Mouse (Mus musculus): ENCODE data around the gene Fxyd1.

Fxyd1 gene

DNA sequence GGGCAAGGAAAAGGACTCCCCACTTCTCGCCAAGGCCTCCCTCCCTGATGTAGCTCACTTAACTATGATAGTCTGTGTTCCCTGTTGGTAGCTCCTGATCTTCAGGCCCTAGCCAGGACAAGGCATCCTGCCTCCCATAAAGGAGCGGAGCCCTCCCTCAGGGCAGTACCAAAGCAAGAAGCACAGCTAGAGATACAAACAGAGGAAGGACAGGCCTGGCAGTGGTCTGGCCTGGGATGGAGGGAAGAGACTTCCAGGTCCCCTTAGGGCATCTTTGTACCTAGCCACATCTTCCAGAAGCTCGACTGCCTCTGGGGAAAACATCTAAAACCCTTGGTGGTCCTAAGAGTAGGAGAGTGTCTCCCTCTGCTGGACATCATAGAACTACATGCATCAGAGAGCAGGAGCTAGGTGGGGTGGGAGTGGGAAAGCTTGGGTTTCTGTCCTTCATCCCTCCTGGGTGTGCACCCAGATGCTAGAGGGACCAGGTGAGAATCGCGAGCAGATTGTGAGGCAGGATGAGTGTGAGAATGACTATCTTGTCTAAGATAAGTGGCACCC, 21.0 kb upstream of the Fxyd1 start:
- DNase-seq (ENCODE audit: low read depth, low spot score) = no peak

DNA sequence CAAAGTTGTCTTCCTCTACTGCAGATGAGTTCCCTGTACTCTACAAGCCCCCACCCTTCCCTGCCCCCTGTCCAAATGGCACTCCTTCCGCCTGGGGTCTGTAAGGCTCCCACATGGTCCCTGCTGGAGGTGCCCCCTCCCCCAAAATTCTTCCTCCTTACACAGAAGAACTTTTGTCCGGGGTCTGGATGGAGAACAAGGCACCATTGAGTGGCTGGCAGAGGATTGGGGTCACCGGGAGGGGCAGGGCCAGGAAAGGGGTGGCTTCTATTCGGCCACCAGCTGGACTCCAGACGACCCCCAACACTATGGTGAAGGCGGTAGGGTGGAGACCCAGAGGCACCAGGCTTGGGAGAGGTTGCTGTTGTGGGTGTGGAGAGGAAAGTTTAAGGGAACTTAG, 20.5 kb upstream of the Fxyd1 start:
- DNase-seq (ENCODE audit: low read depth, low spot score) = no peak

DNA sequence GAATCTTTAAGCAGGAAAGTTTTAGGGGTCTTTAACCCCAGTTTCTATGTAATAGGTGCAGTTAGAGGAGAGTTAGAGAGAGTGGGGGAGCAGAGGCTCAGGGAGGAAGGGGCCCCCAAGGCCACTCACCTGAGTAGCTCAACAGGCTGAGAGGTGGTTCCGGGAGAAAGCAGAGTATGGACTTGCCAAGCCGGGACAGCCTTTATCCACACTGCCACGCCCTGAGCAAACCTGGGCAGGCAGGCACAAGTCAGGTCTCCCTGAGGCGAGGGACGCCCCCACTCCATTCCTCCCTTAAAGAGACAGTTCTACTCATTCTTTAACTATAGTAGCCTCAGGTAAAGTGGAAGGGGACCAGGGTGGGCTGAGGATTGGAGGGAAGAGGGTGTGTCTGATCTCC, 19.5 kb upstream of the Fxyd1 start, which contains the start of gene Fxyd3:
TSS of gene Fxyd3 (minus strand) at position 213 of the 400 bp plus-strand sequence.
- no peak for DNase-seq (ENCODE audit: low read depth, low spot score)

DNA sequence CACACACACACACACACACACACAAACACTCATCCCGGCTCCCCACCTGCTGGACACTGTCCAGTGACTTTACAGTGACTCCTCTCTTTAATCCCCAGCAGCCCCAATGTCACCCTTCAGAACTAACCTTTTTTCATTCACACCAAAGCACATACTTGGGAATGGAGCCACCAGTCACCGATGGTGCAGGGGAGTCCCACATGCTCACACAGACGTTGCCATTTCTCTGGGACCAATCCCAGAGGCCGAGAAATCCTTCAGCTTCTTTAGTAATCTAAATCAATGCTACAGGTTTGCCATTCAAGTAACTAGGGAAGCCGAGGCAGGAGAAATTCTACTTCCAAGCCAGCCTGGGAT, 17.7 kb upstream of the Fxyd1 start:
- no peak for DNase-seq (ENCODE audit: low read depth, low spot score)

DNA sequence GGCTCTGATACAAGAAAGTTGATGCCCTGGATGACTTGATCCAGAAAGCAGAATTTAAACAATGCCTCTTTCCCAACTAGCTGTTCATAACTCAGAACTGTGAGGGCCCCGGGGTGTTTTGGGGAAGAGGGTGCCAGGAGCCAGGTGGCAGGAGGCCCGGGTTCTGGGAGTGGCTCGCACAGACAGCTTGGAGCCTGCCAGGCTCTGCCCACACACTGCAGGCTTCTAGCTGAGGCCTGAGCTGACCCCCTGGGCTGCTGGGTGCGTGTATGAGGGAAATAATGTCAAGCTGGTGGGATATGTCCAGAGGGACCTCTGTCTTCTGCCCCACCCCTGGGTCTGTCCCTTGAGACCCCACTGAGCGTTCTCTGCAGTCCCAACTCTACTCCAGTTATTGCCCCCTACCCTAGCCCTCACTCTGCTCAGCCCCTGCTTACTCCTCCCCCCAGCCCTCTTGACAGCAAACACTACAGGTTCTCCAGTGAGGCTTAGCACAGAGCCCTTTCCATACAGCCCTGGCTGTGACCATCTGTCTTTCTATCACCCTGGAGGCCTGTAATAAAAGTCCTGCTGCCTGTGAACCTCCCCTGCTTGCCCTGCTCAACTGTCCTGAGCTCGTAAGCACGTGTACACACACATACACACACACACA, 17.2 kb upstream of the Fxyd1 start:
- no peak for DNase-seq (ENCODE audit: low read depth, low spot score)

DNA sequence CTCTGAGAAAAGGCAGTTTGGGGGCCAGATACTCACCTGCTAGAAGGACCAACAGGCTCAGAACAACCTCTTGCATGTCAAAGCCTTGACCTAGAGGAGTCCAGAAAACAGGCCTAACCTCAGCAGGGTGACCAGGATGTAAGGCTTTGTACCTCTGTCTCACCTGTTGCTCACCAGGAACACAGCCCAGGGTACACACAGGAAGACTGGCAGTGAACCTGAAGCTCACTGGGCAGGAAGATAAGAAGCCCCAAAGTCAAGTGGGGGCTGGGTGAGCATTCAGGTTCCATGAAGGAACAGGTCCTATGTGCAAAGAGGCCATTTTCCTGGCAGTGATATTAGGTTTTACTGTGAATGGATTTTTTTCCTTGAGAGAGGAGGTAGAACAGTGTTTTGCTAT, 16.5 kb upstream of the Fxyd1 start:
- DNase-seq (ENCODE audit: low read depth, low spot score) = no peak

DNA sequence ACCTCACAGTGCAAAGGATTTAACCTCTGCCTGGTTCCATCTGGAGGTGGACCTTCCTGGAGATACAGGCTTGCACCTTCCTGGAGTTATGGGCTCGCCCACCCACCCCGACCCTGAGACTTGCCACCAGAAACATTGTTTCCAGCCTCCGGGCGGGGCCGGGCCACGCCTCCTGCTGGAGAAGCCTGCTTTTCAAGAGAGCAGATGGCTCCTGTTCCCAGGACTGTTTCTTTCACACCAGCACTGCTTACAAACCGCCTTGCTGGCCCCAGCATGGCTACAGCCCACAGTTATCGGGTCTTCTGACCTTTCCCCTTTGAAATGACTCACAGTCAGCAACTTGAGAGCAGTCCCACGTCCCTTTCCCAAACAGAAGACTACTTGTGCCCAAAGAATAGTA, 15.3 kb upstream of the Fxyd1 start:
- DNase-seq (ENCODE audit: low read depth, low spot score) = no peak

DNA sequence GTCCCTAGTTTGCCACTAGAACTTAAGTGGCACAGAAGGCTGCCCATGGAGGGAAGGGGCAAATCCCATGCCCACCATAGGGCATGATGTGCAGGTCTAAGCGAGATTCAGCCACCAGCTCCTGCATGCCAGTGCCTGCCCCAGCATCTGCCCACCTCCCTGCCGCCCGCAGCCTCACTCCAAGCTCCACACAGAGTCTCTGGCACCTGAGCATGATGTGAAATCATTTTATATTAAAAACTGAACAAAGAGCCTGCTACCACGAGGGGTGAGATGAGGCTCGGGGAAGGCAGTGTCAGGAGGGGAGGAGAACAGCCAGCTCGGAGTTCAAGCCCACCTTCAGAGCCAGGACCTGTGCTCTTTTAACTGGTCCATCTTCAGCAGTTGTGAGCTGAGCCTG, 13.3 kb upstream of the Fxyd1 start:
- DNase-seq (ENCODE audit: low read depth, low spot score) = no peak

DNA sequence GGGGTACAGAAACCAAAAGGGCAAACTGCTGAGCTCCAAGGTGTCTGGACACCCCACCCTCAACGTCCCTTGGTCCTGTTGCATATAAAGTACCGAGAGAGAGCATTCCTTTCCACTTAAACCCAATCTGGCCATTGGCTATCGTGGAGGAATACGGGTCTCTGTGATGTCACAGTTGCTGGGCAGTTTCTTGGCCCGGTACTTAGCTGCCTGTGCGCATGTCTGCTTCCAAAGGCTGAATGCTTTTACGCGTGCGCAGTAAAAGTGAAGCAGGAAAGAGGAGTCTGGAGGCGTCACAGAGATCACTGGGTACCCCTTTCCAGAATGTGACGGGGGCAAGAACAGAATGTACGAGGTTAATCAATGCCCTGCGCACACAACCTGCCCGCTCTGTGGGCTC, 12.5 kb upstream of the Fxyd1 start:
- DNase-seq (ENCODE audit: low read depth, low spot score) = no peak

DNA sequence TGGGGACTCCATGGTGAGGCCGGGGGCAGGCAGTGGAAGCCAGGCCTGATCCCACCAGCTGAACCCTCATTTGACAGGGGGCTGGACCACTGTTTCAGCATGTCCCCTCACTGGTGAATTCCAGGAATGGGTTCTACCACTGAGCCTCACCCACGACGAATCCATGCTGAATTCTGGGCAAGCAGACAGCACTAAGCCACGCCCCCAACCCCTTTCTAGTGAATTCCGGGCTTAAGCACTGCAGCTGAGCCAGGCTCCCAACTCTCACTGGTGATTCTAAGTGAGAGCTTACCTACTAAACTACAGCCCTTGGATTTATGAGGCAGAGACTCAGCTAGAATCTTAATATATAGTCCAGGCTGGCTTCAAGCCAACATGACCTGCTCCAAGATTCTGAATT, 10.8 kb upstream of the Fxyd1 start:
- DNase-seq (ENCODE audit: low read depth, low spot score) = no peak

DNA sequence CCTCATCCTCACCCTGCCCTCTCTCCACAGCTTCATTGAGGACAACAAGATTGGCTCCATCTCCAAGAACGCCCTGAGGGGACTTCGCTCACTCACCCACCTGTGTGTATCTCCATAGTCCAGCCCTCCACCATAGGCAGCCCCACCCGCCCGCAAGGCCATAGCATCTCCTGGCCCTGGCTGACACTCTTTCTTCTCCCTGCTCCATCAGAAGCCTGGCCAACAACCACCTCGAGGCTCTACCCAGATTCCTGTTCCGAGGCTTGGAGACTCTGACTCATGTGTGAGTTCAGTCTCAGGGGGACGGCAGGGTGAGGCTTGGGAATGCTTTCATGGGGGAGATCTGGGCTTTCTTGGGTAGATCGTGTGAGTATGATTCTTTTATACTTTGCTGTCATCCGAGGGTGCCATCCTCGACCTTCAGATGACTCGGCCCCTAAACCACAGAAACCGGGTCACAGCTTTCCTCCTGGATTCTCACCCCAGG, 6.1 kb upstream of the Fxyd1 start:
- DNase-seq (ENCODE audit: low read depth, low spot score) = no peak

DNA sequence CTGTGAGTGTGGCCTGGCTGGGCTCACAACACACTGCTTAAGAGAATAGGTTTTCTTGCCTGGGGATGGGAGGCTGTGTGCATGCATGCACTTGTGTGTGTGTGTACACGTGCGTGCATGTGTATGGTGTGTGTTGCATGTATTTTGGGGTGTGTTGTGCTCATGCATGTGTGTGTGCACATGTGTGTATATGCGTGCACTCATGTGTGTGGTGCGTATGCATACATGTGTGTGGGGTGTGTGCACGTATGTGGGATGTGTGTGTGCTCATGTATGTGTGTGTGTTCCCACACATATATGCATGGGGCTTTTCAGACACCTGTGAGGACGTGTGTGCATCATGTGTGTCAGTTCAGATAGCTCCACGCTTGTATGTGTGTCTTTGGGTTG, 3.6 kb upstream of the Fxyd1 start:
- no peak for DNase-seq (ENCODE audit: low read depth, low spot score)

DNA sequence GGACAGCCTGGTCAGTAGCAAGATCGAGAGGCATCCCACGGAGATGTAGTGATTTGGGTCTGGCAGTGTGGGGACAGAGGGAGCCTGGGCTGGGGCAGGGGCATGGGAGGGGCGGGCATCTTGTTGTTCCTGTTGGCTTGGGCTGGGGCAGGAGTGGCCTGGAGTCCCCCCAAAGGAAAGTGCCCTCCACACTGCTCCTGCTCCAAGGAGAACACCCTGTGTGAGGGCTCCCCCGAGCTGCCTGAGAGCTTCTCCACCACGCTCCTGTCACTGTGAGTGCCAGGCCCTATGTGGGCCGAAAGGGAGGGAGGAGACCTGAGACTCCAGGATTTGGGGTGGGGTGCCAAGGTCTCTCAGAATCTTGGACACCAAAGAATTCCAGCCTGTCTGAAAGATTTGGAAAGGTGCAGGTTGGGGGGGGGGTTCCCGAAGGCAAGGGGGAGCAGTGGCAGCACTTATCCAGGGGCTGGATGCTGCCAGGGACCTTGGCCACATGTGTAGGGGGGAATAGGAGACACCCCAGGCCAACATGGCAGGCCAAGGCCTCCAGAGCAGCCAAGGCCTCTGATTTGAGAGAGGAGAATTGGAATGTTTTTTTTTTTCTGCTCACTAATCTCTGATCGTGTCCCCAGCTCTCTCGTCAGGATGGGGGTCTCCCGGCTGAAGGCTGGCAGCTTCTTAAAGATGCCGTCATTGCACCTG, 3.1 kb upstream of the Fxyd1 start:
- no peak for DNase-seq (ENCODE audit: low read depth, low spot score)

DNA sequence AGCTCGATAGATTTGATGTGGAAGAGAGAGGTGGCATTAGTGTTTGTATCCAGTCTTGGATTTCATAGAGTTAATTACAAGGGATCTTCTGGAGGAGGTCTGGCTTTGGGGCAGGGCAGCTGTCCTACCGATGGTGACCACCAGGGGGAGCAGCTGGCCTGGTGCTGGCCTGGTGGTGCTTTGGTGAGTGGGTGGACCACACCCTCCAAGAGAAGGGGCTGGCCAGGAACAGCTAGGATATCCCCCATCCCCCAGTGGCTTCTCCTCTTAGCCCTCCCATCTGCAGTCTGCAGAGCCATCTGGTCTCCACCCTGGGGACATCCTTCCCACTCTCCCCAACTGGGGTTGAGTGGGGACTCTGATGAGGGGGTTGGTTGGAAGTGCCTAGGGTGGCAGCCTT, 2.1 kb upstream of the Fxyd1 start, which contains the start of gene Lgi4:
TSS of gene Lgi4 (plus strand) at position 235 of the 400 bp plus-strand sequence.
- DNase-seq (ENCODE audit: low read depth, low spot score) = peak; percentile 50

DNA sequence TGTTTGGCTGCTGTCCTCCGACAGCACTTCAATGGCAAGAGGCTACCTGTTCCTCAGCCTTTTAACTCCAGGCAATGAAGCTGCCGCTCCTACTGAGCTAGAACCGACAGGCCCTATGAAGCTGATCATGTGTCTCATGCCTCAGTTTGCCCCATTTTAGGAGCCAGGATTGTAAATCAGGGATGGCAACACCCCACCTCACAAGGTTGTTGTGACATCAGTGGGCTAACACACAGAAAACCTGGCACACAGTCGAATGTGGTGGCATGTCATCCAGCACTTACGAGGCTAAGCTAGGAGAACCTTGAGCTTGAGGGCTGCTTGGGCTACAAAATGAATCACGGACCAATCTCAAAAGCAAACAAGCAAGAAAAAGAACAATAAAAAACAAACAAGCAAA, 1.2 kb upstream of the Fxyd1 start:
- DNase-seq (ENCODE audit: low read depth, low spot score) = no peak

DNA sequence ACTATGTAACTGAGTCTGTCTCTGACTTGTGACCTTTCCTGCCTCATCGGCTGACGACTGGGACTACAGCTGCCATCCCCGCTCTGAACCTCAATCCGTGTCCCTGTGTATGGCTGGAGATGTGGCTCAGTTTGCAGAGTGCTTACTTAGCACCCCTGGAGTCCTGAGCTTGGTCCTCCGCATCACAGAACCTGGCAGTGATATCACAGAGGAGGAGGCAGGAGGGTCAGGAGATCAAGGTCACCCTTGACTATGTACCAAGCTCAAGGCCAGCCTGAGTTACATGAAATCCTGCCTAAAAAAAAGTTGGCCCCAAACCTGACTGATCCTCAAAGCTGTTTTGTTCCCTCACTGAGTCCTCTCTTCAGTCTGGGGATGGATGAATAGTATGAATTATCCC, 731 bp upstream of the Fxyd1 start:
- no peak for DNase-seq (ENCODE audit: low read depth, low spot score)

DNA sequence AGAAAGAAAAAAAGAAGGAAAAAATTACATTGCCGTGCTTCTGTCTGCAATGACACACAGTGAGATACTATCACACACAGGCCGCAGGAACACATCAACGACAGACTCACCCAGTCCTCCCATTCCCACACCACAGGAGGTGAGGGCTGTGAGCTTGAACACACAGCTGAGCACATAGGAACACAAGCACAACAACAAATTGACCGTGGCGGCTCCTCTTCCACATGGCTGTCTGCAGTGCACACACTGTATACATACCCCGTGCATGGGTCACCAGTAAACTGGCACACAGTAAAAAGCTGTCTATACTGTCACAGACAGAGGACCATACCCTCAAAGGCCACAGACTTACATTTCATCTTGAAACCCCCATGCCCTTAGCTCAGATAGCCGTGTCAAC, 551 bp downstream of the Fxyd1 start:
- no peak for DNase-seq (ENCODE audit: low read depth, low spot score)

DNA sequence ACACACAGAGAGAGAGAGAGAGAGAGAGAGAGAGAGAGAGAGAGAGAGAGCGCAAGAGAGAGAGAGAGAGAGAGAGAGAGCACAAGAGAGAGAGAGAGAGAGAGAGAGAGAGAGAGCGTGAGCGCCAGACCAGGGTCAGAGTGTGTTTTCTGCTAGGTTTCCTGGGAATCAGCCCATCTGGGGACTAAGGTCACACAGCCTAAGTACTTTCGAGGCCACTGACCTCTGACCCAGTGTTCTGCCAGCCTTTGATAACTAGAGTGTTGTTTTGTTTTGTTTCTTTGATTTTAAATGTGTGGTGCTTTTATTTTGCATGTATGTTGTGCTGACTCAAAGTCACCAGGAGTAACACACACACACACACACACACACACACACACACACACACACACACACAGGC, 1.1 kb downstream of the Fxyd1 start:
- no peak for DNase-seq (ENCODE audit: low read depth, low spot score)

DNA sequence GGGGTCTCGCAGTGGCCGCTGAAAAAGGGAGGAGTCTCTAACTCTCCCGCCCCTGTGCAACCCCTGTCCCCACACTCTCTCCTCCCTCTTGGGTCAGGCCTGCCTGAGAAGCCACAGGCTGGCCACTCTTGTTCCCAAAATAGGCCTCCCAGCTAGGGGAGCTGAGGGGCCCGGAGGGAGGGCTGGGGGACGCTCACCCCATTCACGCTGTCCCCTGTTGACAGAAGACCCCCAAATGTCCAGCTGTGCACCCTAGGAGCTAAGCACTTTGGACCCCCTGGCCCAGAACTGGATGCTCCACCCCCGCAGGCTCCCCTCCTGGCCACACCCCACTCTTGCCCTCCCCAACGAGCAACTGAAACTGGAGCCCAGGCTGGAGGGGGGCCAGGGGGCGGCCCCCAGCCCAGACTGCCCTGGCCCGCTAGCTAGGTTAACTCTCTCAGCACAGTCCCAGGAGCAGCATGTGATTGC, 1.6 kb downstream of the Fxyd1 start:
- DNase-seq (ENCODE audit: low read depth, low spot score) = no peak

DNA sequence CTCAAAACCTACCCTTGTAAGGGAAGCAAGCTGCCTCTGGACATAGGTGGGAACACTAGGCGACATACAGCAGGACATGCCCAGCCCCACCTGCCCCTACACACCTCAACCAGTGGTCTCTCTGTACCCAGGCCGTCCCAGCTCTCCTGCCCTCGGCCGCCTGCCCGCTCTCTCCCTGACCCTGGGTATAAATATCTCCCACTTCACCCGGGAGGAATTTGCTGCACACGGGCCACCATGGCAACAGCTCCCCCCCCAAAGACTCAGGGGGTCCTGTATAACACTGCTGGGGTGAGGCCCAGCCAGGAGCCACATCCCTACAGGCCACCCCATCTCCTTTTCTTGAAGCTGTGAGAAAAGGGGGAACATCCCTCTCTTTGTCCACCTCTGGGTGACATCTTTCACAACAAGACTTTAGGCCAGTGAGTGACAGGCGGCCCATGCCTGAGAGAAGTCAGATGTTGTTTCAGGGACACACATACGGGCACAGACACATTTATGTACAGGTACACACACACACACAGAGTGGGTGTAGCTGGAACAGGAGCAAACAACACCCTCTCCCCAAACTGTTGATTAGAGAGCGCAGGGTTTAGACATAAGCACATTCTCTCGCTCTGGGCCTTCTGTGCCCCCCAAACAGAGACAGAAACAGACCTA, 2.2 kb downstream of the Fxyd1 start:
- no peak for DNase-seq (ENCODE audit: low read depth, low spot score)

DNA sequence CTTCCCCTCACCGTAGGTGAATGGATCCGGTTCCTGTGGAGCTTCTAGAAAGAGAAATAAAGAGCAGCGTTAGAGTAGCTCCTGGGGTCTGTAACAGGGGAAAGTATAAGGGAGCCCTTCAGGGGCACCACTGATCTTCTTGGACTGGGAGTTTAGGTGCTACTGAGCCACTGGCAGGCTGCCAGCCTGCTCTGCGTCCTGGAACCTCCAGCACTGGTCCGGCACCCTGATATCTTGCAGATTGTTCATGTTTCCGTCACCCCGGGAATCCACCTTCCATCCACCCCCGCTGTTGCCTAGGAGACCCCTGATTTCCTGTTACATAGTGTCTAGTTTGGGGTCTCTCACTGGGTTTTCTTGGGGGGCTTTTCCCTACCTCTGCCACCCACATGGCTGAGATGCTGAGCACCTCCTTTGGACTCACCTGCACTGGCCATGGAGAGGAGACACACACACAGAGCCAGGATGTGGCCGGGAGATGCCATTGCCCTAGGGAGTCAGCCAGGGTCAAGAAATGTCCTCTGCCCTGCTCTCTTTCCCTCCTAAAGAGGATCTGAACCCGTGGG, 3.0 kb downstream of the Fxyd1 start:
- DNase-seq (ENCODE audit: low read depth, low spot score) = no peak
